Mouse (Mus musculus) myocyte (in vitro differentiated cells): ENCODE measurements around the gene Mfsd13b. TPM values are rescaled to one million over a fixed set of nuclear protein-coding genes. Genes with fewer than 3 reads are reported as not detected.

Experiments used
- H3K27me3 ChIP-seq: one replicate; pipeline ENCODE4 v1.6.1; 2011; ENCODE audit not compliant: control insufficient read depth, insufficient read depth, insufficient read length
- H3K36me3 ChIP-seq: one replicate; pipeline ENCODE4 v1.6.1; 2011; ENCODE audit not compliant: control insufficient read depth, insufficient read depth
- H3K4me2 ChIP-seq: one replicate; pipeline ENCODE4 v1.6.1; 2011; ENCODE audit warnings: low read depth, control low read depth
- H3K4me3 ChIP-seq: one replicate; pipeline ENCODE4 v1.5.1; 2011; ENCODE audit warnings: mild to moderate bottlenecking, control low read depth, moderate library complexity
- H3K79me2 ChIP-seq: one replicate; pipeline ENCODE4 v1.6.1; 2011; ENCODE audit not compliant: control insufficient read depth, insufficient read depth
- H3ac ChIP-seq: one replicate; pipeline ENCODE4 v1.6.1; 2011; ENCODE audit not compliant: control insufficient read depth, insufficient read length
- CEBPB ChIP-seq: IDR thresholded peaks from 2 replicates; pipeline ENCODE4 v1.6.1; 2011; ENCODE audit warnings: mild to moderate bottlenecking, moderate library complexity; ENCODE audit not compliant: poor library complexity, insufficient read depth, severe bottlenecking
- E2F4 ChIP-seq: IDR thresholded peaks from one replicate; pipeline ENCODE4 v1.6.1; 2011; ENCODE audit warnings: mild to moderate bottlenecking, control low read depth, moderate library complexity; ENCODE audit not compliant: insufficient read depth
- MAX ChIP-seq: IDR thresholded peaks from one replicate; pipeline ENCODE4 v1.6.1; 2011; ENCODE audit warnings: low read depth, mild to moderate bottlenecking, control low read depth
- MYOD1 ChIP-seq, 3 experiments: IDR thresholded peaks; one replicate each; pipeline ENCODE4 v1.6.1; 2011; ENCODE audit warnings: control low read depth in 2 of 3, low read depth in 2 of 3, mild to moderate bottlenecking in 2 of 3, moderate library complexity in 1 of 3; ENCODE audit not compliant: insufficient read length in 2 of 3, control insufficient read depth in 1 of 3
- MYOG ChIP-seq, 3 experiments: IDR thresholded peaks; one replicate each; pipeline ENCODE4 v1.6.1; 2011; ENCODE audit warnings: control low read depth in 2 of 3, low read depth in 2 of 3, mild to moderate bottlenecking in 2 of 3; ENCODE audit not compliant: insufficient read length in 2 of 3, control insufficient read depth in 1 of 3, insufficient read depth in 1 of 3
- POLR2A ChIP-seq: IDR thresholded peaks from one replicate; pipeline ENCODE4 v1.6.1; 2011; ENCODE audit warnings: low read depth, mild to moderate bottlenecking, control low read depth, moderate library complexity; ENCODE audit not compliant: insufficient read length
- POLR2AphosphoS2 ChIP-seq: IDR thresholded peaks from one replicate; pipeline ENCODE4 v1.6.1; 2011; ENCODE audit warnings: low read depth, control low read depth; ENCODE audit not compliant: insufficient read length
- REST ChIP-seq: IDR thresholded peaks from one replicate; pipeline ENCODE4 v1.6.1; 2011; ENCODE audit warnings: mild to moderate bottlenecking, control low read depth, moderate library complexity; ENCODE audit not compliant: insufficient read depth, insufficient read length
- SRF ChIP-seq: IDR thresholded peaks from one replicate; pipeline ENCODE4 v1.6.1; 2011; ENCODE audit warnings: low read depth; ENCODE audit not compliant: control insufficient read depth, insufficient read length
- TCF12 ChIP-seq: IDR thresholded peaks from one replicate; pipeline ENCODE4 v1.6.1; 2011; ENCODE audit warnings: mild to moderate bottlenecking, control low read depth; ENCODE audit not compliant: poor library complexity, insufficient read depth, severe bottlenecking
- TCF3 ChIP-seq: IDR thresholded peaks from one replicate; pipeline ENCODE4 v1.6.1; 2011; ENCODE audit warnings: low read depth, control low read depth; ENCODE audit not compliant: insufficient read length
- USF1 ChIP-seq: IDR thresholded peaks from one replicate; pipeline ENCODE4 v1.6.1; 2011; ENCODE audit warnings: low read depth, mild to moderate bottlenecking, control low read depth, moderate library complexity
- polyA plus RNA-seq: library from polyadenylated mRNA; unstranded; fragments of >200 nt; fragmentation: generic; extraction: Trizol; gene quantifications from one replicate; pipeline ENCODE4 v1.2.1, GENCODE M21; 2012; ENCODE audit warnings: missing spikeins

Mfsd13b gene
- polyA plus RNA-seq, 1 experiment = 0.04 TPM

DNA sequence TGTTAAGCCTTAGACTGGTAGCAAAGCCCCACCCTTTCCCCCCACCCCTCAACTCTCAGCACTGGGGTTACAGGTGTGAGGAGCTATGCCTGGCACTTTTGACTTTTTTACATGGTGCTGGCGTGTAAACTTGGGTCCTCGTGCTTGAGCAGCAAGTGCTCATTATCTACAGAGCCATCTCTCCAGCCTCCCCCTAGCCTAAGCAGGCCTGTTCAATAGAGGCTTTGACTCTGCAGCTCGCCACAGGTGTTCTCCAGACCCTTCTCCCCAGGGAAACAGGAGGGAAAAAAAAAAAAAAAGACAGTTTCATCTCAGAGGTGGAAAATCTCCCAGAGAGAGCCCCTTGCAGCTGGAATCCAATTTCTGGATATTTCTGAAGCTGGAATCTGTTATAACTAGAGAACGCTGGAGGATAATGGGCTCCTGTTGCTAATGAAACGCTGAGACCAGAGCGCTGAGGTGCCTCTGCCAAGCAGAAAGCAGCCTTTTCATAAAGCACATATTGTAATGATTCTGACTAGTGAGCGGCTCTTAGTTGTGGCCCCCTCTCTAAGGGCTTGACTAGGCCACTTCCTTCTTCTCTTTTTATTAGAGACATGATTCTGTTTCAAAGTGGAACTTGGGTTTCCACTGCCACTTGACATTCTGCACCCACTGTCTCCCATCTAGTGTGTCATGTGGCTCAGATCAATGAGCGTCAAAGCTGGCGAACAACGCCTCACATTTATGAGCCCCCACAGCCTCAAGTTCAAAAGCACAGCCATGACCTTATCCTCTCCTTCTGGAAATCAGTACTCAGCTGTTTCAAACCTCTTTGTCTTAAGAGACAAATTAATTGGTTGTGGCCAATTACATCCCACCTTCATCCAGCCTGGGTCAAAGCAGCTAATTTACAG is 29.7 kb downstream of the Mfsd13b start:
- peaks cover 41% of the 10 kb centered on the region for H3K27me3 ChIP-seq
- TF ChIP-seq MAX (no peak), TCF3 (no peak), POLR2AphosphoS2 (no peak), POLR2A (no peak), MYOD1 (IDR thresholded peaks at IDR 0.05; ENCODE audit: control insufficient read depth in 1 of 3, insufficient read length in 2 of 3, low read depth in 2 of 3) (no peak), SRF (no peak), E2F4 (no peak), USF1 (no peak)
- no peak overlapping the region for H3K4me3 ChIP-seq
- no peaks in the 10 kb centered on the region for H3K36me3 ChIP-seq
- no peak overlapping the region for H3K4me2 ChIP-seq
- H3ac ChIP-seq = no peak overlapping the region
- no peaks in the 10 kb centered on the region for H3K79me2 ChIP-seq

DNA sequence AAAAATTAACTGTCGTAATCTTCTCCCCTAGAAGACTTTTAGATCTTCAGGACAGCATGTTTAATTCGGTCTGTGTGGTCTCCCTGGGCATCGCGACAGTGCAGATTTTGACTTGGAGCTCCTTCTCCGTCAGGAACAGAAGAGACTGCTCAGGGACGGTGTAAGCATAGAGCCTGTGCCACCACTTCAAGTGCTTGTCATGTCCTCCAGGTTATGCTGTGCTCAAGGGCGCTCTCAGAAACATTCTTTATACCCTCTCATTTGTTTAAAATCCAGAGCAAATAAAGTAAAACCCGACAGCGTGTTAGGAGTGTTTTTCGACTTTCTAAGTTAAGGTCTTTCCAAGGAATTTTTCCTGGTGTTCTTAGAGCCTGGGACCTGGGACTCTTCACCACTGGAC is 32.2 kb downstream of the Mfsd13b start:
- Histone ChIP-seq H3K27me3 (peaks cover 41% of the 10 kb centered on the region), H3K4me2 (no peak overlapping the region), H3K79me2 (no peaks in the 10 kb centered on the region), H3K4me3 (no peak overlapping the region), H3ac (no peak overlapping the region), H3K36me3 (no peaks in the 10 kb centered on the region)
- TF ChIP-seq REST (no peak), POLR2A (no peak), POLR2AphosphoS2 (no peak), MYOD1 (IDR thresholded peaks at IDR 0.05; ENCODE audit: control insufficient read depth in 1 of 3, insufficient read length in 2 of 3, low read depth in 2 of 3) (no peak), MYOG (IDR thresholded peaks at IDR 0.05; ENCODE audit: control insufficient read depth in 1 of 3, insufficient read depth in 1 of 3, insufficient read length in 2 of 3, low read depth in 2 of 3) (no peak), TCF12 (no peak), E2F4 (no peak), USF1 (no peak), MAX (no peak), CEBPB (no peak)

DNA sequence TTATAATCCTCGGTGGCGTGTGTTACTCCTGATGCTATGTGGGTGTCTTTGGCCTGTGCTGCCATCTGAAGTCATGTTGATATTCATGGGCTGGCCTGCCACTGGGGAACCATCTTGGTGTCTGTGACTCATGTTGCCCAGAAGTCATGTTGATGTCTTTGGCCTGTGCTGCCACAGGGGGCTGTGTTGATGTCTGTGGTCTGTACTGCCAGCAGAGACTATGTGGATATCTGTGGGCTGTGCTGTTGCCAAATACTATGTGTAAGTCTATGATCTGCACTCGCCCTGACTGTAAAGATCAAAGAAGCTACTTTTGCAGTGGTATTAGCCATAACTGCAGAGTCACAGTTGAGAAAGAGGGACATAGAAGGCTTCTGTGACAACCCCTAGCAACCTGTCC is 36.5 kb downstream of the Mfsd13b start:
- H3K27me3 ChIP-seq = peaks cover 17% of the 10 kb centered on the region

DNA sequence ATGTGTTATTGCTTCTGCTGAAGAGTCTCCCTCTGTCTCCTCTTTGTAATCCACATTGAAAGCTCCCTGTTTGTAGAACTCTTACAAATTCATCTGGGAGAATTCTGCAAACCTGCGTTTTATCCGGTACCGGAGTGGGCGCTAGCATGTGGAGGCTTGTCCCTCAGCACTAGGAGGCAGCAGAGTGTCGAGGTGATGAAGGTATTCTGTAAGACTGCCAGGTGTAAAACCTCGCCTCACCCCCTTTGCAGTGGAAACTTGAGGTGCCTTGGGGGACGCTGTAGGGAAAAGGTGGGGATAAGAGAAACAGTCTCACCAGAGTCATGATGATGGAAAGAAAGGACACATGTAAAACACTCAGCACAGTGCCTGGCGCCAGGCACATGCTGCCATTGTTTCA is 38.0 kb downstream of the Mfsd13b start:
- H3K36me3 ChIP-seq = no peaks in the 10 kb centered on the region
- H3ac ChIP-seq = no peak overlapping the region
- TF ChIP-seq E2F4 (no peak), CEBPB (no peak)
- H3K27me3 ChIP-seq = peaks cover 10% of the 10 kb centered on the region
- no peak overlapping the region for H3K4me2 ChIP-seq
- H3K79me2 ChIP-seq = no peaks in the 10 kb centered on the region
- no peak overlapping the region for H3K4me3 ChIP-seq

More for the DNA sequence above, 36.5 kb downstream of the Mfsd13b start:
- Histone ChIP-seq H3K36me3 (no peaks in the 10 kb centered on the region), H3K4me2 (no peak overlapping the region), H3K79me2 (no peaks in the 10 kb centered on the region), H3ac (no peak overlapping the region), H3K4me3 (no peak overlapping the region)
- TF ChIP-seq USF1 = no peak
- no peak for TF ChIP-seq CEBPB
- no peak for TF ChIP-seq TCF12
- TF ChIP-seq REST = no peak
- no peak for TF ChIP-seq E2F4
- no peak for TF ChIP-seq MYOD1 (IDR thresholded peaks at IDR 0.05; ENCODE audit: control insufficient read depth in 1 of 3, insufficient read length in 2 of 3, low read depth in 2 of 3)
- TF ChIP-seq TCF3 = no peak
- no peak for TF ChIP-seq POLR2AphosphoS2
- TF ChIP-seq SRF = no peak
- no peak for TF ChIP-seq MYOG (IDR thresholded peaks at IDR 0.05; ENCODE audit: control insufficient read depth in 1 of 3, insufficient read depth in 1 of 3, insufficient read length in 2 of 3, low read depth in 2 of 3)
- TF ChIP-seq POLR2A = no peak
- no peak for TF ChIP-seq MAX
